Mouse (Mus musculus) embryo, embryonic 10 days (tissue): ENCODE results near the gene Thbs1.

Experiments used
- DNase-seq: peaks from one replicate; pipeline ENCODE4 v3.0.0-alpha.2; 2015; ENCODE audit warnings: low spot score

Gene Thbs1

DNA sequence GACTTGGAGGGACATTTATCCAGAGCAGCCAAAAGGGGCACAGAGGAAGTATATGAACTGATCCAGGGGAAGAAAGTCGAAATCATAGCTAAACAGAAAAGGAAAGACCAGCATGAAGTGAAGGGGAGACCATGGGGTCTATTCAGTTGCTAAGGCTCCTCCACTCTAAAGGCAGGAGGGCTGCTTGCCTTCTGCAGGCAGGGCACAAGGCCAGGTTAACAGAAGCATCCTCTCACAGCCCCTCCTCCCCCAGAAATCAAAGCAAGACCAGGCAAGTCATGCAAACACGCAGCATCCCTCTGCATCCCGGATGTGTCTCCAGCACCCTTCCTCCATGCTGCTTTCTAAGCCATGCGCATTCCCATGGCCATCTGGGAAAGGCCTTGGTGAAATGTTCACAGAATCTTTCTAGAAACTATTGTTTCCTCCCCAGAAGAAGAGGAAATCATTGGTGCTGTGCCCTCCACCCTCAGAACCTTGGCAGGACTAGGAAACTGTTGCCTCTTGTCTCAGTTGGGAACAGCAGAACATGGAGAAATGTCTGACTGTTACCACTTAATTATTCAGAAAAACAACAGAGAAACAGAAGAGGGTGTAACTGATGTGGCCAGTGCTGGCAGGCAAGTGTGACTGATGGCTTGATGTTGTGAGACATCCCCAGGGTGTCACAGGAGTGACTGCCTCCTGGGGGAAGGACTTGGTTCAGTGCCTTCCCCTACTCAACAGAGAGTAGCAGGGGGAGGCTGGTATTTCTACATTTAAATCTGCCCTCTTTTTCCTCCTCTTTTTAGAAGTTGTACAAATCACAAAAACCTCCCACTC, 36.9 kb downstream of the Thbs1 start:
- no peak for DNase-seq

DNA sequence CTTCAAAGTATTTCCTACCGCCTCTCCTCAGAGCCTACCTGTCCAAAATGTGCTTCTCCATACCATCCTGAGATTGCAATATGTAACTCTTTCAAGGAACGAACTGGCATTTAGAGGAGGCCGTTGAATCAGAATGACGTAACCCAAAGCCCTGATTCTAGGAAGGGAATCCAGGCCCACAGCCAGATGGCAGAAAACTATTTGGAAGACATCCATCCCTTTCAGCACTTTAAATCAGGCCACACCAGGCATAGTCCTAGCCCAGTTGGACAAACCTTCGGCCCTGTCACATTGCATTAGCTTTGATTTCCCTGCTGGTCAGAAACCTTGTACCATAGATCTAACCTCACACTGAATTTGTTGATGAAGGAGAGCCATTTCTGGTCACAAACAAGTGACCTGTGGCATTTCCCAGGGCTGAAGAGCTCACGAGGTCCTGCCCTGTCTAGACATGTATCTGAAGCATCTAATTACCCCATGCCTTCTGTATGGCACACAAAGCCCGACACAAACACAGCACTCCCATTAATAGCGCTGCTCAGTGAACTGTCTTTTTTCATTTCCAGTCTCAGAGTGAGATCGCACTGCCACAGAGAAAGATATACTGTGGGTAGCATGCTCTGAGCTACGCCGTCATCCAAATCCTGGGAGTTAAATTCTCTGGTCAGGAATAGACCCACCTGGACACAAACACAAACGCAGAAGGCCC, 38.3 kb downstream of the Thbs1 start:
- no peak for DNase-seq

DNA sequence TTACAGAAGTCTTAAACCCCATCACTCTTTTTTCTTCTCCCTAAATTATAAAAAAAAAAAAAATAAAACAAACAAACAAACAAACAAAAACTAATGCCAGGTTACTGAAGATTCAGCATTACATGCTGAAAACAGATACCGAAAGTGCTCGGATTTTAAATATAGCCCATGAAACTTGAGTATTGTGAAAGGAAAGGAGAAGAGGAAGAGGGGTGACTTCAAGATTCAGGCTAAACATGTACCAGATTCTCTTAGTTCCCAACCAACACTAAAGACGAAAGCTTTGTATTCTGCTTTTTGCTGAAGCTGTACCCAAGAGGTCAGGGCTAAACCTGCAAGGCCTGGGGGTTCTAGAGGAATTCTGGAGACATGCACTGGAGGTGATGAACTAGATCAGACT, 46.4 kb downstream of the Thbs1 start:
- no peak for DNase-seq

DNA sequence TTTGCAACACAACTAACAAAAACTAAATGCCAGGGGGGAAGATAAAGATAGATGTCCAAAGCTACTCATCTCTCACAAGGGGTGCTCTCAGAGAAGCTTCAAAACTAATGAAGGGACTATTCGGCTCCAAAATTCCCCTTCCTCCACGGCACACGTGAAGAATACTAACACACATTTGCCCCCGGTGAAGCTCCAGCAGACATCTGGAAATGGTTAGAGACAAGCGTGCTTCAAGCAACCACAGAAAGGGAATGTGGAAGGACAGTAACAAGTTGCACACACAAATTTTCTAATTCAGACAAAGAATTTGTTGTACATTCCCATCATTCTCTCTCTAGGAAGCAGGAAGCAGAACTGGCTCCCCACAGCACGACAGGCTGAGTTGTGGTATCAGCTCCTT, 47.5 kb downstream of the Thbs1 start:
- peak; percentile 61 for DNase-seq

DNA sequence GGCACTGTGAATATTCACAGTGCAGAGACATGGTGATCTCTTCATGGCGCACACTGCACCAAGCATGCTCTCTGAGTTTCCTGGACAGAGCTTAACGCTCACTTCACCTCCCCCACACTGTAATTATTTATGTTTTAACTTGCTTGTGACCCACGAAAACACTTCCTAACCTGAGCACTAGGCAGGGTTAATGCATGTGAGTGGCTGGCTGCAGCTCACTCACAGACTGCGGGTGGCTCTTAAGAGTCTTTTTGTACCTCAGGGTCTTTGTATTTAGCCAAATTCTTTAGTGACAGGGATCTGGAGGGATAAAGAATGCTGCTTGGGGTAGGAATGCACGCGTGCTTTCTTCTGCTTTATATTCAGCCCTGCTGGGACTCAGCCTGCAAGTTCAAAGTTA, 48.9 kb downstream of the Thbs1 start:
- peak; percentile 75 for DNase-seq

DNA sequence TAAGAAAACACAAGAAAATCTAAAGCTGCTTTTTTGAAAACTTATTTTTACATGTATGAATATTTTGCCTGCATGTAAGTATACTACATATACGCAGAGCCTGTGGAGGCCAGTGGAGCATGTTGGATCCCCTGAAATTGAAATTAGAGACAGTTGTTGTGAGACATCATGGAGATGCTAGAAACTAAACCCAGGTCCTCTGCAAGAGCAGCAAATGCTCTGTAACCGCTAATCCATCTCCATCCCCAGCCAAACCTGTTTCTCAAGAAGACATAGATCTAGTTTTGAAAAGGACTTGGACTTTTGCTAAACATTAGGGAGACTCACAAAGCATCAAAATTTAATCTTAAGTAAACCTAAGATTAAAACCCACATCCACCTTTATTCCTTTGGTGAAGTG, 49.3 kb downstream of the Thbs1 start:
- DNase-seq, result peak; percentile 32

DNA sequence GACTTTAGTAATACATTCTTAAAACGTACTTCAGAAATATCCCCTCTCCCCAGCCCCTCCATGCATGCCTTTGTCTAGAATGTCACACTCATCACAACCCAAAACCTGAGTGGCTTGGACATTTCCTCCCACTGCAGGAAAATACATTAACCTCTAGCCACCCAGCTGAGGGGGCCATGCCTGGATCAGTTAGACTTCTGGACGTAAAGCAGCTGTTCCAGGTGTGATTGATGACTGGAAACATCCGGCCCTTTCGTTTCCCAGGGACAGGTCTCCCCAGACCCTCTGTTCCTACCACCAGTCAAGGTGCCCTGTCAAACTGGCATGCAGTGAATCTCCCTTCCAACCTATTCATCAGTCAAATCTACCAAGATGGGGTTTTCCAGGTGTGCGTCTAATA, 50.8 kb downstream of the Thbs1 start:
- peak; percentile 24 for DNase-seq

DNA sequence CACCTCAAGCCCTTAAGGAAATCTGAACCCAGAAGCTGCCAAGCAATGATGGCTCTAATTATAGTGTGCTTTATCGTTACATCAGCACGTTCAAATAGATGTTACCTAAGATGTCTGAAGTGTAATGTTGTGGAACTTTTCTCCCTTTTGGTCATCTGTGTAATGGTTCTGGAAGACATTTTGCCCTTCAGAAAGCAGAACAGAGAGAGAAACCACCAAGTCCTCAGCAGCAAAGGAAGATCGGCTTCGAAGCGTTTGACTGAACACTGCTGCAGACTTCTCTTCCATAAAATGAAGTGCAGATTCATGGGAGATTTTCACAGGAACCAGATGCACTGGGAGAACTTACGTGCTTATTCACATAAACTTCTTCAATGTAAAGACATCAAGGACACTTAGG, 52.5 kb downstream of the Thbs1 start:
- DNase-seq, result no peak

DNA sequence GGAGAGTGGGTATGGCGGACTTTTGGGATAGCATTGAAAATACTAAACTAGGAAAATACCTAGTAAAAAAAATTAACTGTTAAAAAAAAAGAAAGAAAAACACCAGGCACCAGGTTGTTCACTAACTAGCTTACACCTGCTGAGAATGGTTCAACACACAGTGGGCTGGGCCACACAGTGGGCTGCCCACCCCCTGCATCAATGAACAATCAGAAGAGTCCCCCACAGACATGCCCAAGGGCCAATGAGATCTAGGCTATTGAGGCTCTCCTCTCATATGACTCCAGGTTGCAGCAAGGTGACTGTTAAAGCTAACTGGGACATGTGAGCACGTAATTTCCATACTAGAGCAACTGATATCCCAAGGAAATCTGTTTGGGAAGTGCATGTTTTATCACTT, 54.0 kb downstream of the Thbs1 start:
- no peak for DNase-seq

DNA sequence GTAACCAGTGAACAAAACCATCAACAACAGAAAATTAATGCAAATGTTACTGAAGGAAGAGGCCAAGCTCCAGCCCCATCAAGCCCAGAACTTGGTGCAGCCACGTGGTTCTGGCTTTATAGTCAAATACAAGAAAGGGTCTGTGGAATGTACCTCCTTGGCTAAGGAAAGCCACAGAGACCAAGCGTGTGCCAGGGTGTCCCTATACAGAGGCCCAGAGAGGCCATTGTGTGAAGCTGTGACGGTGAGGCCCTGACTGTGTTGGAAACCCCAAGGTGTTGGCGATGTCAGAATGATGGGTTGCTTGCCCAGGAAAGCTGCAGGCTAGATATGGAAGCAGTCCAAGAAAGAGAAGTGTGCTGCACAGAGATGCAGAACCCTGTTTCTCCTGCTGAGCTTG, 56.1 kb downstream of the Thbs1 start:
- DNase-seq, result no peak

DNA sequence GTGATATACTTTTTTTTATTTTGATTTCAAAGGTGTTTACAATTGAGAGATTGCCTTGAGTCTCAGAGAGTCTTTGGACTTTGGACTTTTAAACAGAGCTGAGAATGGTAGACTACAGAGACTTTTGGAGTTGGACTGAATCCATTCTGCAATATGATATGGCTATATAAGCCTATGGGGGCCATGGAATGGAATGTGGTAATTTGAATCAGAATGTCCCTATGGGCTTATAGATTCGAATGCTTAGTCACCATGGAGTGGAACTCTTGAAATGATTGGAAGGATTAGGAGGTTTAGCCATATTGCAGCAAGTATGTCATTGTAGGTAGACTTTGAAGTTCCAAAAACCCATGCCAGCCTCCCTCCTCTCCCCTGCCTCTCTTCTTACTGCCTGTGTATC, 56.5 kb downstream of the Thbs1 start:
- DNase-seq, result no peak

DNA sequence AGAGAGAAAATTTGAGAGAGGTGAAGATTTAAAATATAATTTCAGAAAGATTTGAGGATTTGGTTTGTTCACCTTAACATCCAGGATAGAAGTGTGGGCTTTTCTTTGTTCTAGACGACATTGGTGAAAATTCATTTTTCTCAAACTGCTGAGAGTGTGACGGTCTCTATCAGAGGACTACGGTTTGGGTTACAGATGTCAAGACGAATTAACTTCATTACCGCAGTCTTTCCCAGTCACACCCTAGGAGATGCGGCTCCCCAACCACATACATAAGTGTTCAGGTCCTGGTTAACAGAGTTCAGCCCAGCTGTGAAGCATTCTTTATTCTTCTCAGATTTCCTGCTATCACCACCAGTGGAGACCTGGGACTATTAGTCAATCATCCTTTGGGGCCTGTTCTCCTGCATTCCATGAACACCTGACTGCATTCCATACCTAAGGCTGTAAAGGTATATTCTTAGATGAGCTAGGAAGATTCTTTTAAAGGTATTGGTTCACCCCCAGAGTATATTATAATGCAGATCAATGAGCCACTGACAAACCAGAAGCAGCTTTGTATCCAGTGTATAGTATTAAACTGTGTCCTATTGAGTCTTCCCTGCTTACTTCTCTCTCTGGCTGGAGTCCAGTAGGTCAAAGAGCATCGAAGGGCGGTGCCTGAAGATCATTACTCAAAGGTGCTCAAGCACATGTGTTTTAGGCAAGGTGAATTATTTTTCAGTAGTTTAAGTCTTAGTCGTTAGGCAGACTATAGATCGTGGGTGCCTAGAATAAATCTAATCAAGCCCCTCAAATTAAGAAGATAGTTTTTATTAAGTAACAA, 63.1 kb downstream of the Thbs1 start:
- DNase-seq, result no peak
